8 mouse cellular contexts compared by ENCODE assay signal in the genomic region with DNA sequence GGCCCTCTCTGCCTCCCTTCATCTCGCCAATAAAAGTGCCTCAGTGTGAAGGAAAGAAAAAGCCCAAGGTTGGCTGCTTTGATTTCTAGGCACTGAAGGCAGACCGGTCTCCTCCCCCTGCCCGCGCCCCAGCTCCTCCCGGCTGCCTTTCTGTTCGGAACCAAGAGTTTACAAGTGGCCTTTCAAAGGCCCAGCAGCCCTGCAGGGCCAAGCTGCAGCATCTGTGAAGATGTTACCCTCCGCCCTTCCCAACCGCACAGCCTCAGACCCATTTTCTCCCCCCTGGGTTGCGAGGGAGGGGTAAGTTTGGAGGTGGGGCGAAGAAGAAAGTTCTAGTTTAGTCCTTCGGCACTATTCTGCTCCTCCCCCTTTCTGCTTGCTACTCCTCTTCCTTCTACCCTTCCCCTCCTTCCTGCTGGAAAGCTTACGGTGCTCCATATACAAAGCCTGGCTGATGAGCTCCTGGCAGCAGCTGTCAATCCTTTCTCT.
DNase-seq lines count a peak whose midpoint lies in the region; ATAC-seq and TF ChIP-seq lines count a peak whose summit lies in the region.

No protein-coding gene starts in this region.

- H3K9ac ChIP-seq in forebrain, embryonic 13.5 days = peak overlapping the region; percentile 71
- peak overlapping the region; percentile 59; the same call in 1 of the 2 replicates for H3K9ac ChIP-seq in intestine, postnatal 0 days (ENCODE audit: low read depth, low read length)
- H3K9ac ChIP-seq in midbrain, embryonic 13.5 days (replicated peaks) = peak overlapping the region; percentile 79

- H3K4me2 ChIP-seq in forebrain, embryonic 13.5 days = peak overlapping the region; percentile 65
- H3K4me2 ChIP-seq in intestine, postnatal 0 days (replicated peaks; ENCODE audit: low read depth) = peak overlapping the region; percentile 86
- peak overlapping the region; percentile 72 for H3K4me2 ChIP-seq in midbrain, embryonic 13.5 days (replicated peaks)

- ATAC-seq in CD4-positive, CD25-positive, alpha-beta regulatory T cell, adult 4 months = peak; percentile 40
- peak; percentile 26; the same call in 1 of the 2 replicates for ATAC-seq in forebrain, embryonic 13.5 days
- ATAC-seq in intestine, postnatal 0 days = peak; percentile 37
- peak; percentile 75 for ATAC-seq in midbrain, embryonic 13.5 days

- WGBS in forebrain, embryonic 13.5 days = 1% methylated on average over 11 of the region's 12 CpGs
- under 1% methylated on average over 12 of the region's 12 CpGs for WGBS in intestine, postnatal 0 days
- 1% methylated on average over 12 of the region's 12 CpGs for WGBS in midbrain, embryonic 13.5 days

- intact Hi-C loops in heart, postnatal 14 days (cut with DNase I) = loop anchor here (1.0 to 5.0 kb wide), 3 partner anchors 47 to 1071 kb away; a partner anchor contains a TSS

- H3K36me3 ChIP-seq in forebrain, embryonic 13.5 days (ENCODE audit: poor library complexity, severe bottlenecking) = no peaks in the 10 kb centered on the region
- H3K36me3 ChIP-seq in intestine, postnatal 0 days (ENCODE audit: control insufficient read depth, insufficient read depth) = no peaks in the 10 kb centered on the region
- H3K36me3 ChIP-seq in midbrain, embryonic 13.5 days = no peaks in the 10 kb centered on the region

- peak overlapping the region; percentile 52 for H3K4me3 ChIP-seq in forebrain, embryonic 13.5 days
- H3K4me3 ChIP-seq in intestine, postnatal 0 days (ENCODE audit: low read depth, low read length) = peak overlapping the region; percentile 46
- H3K4me3 ChIP-seq in midbrain, embryonic 13.5 days (replicated peaks) = peak overlapping the region; percentile 59

- no peaks in the 10 kb centered on the region for H3K27me3 ChIP-seq in forebrain, embryonic 13.5 days
- H3K27me3 ChIP-seq in intestine, postnatal 0 days (replicated peaks; ENCODE audit: control insufficient read depth, insufficient read depth, low read length) = no peaks in the 10 kb centered on the region
- H3K27me3 ChIP-seq in midbrain, embryonic 13.5 days = peaks cover 55% of the 10 kb centered on the region

- TF ChIP-seq CTCF in intestine, postnatal 0 days (IDR thresholded peaks at IDR 0.05; ENCODE audit: low read depth) = 0 out of 2 replicates have a peak, but pooled peaks have one; percentile 5

- peak; percentile 90 to 91 for DNase-seq in heart, adult 18-20 months
- DNase-seq in heart, postnatal 14 days = no peak
- no peak for DNase-seq in adrenal gland, adult 8-10 months
- DNase-seq in layer of hippocampus, postnatal 14 days (ENCODE audit: low spot score in 2 of 2) = no peak

- peaks cover 34% of the 10 kb centered on the region for H3K4me1 ChIP-seq in forebrain, embryonic 13.5 days
- peaks cover 7% of the 10 kb centered on the region; the same call in 1 of the 2 replicates for H3K4me1 ChIP-seq in intestine, postnatal 0 days (replicated peaks; ENCODE audit: control insufficient read depth, insufficient read depth, low read length)
- peaks cover 19% of the 10 kb centered on the region for H3K4me1 ChIP-seq in midbrain, embryonic 13.5 days (replicated peaks)

- H3K9me3 ChIP-seq in forebrain, embryonic 13.5 days (replicated peaks) = no peaks in the 10 kb centered on the region
- H3K9me3 ChIP-seq in intestine, postnatal 0 days (ENCODE audit: control insufficient read depth) = no peaks in the 10 kb centered on the region
- H3K9me3 ChIP-seq in midbrain, embryonic 13.5 days = no peaks in the 10 kb centered on the region

- H3K27ac ChIP-seq in forebrain, embryonic 13.5 days = peak overlapping the region; percentile 98
- H3K27ac ChIP-seq in intestine, postnatal 0 days (ENCODE audit: low read depth, low read length) = peak overlapping the region; percentile 89
- peak overlapping the region; percentile 90 for H3K27ac ChIP-seq in midbrain, embryonic 13.5 days

Comparison
In these comparisons a context has a peak if more than half of its experiments do, and no peak if none do; other contexts are left out.
1. DNase-seq: peak in heart, adult 18-20 months (2 of 2); none in heart, postnatal 14 days (0 of 2), adrenal gland, adult 8-10 months (single experiment) and layer of hippocampus, postnatal 14 days (0 of 2).
2. Peak in every context shown above with its lines, with median percentiles within 50 percentile points of each other: ATAC-seq, H3K27ac ChIP-seq, H3K4me2 ChIP-seq, H3K4me3 ChIP-seq and H3K9ac ChIP-seq.